Mouse (Mus musculus) midbrain, embryonic 16.5 days (tissue): ENCODE measurements around the gene Eif4enif1. TPM values are rescaled to one million over a fixed set of nuclear protein-coding genes. Genes with fewer than 3 reads are reported as not detected.
A peak's percentile ranks its signal among the peaks of the same experiment; 100 is the strongest.

Experiments used
- ATAC-seq: fragments of 200-750 bp; cut with Nextera tagmentation; 2 replicates; pipeline ENCODE4 v1.8.0; 2017; ENCODE audit warnings: moderate TSS enrichment
- H3K27ac ChIP-seq: fragments of 300-500 bp; sonication (generic); 2 replicates; pipeline ENCODE4 v1.5.1; 2014; ENCODE audit warnings: mild to moderate bottlenecking, low read length, mixed read lengths
- H3K27me3 ChIP-seq: fragments of 300-500 bp; sonication (generic); 2 replicates; pipeline ENCODE4 v1.6.1; 2014; ENCODE audit warnings: low read depth, low read length, mixed read lengths; ENCODE audit not compliant: control insufficient read depth, insufficient read depth
- H3K36me3 ChIP-seq: fragments of 300-500 bp; sonication (generic); 2 replicates; pipeline ENCODE4 v1.6.1; 2014; ENCODE audit warnings: mild to moderate bottlenecking, low read length, moderate library complexity, mixed read lengths; ENCODE audit not compliant: control insufficient read depth, insufficient read depth
- H3K4me1 ChIP-seq: fragments of 300-500 bp; sonication (generic); 2 replicates; pipeline ENCODE4 v1.6.1; 2014; ENCODE audit warnings: mild to moderate bottlenecking, low read length, mixed read lengths; ENCODE audit not compliant: control insufficient read depth, insufficient read depth
- H3K4me2 ChIP-seq: fragments of 300-500 bp; sonication (generic); 2 replicates; pipeline ENCODE4 v1.6.1; 2014; ENCODE audit warnings: mild to moderate bottlenecking, low read length, mixed read lengths
- H3K4me3 ChIP-seq: fragments of 300-500 bp; sonication (generic); 2 replicates; pipeline ENCODE4 v1.5.1; 2014; ENCODE audit warnings: low read depth, mild to moderate bottlenecking, low read length, moderate library complexity, mixed read lengths
- H3K9ac ChIP-seq: fragments of 300-500 bp; sonication (generic); 2 replicates; pipeline ENCODE4 v1.6.1; 2014; ENCODE audit warnings: low read depth, low read length, mixed read lengths
- H3K9me3 ChIP-seq: fragments of 300-500 bp; sonication (generic); replicated peaks from 2 replicates; pipeline ENCODE4 v1.6.1; 2014; ENCODE audit warnings: mild to moderate bottlenecking, low read length, mixed read lengths; ENCODE audit not compliant: control insufficient read depth, poor library complexity, severe bottlenecking
- WGBS: fragments of 180-500 bp; shearing (Covaris S2); extraction: QIAGEN DNeasy Blood & Tissue Kit; methylation state at CpG from one replicate; pipeline ENCODE4 v1.1.7; 2014; 5-methylcytosine and 5-hydroxymethylcytosine counted together
- polyA plus RNA-seq: library from polyadenylated mRNA; unstranded; fragments of >200 nt; fragmentation: Nextera tagmentation; extraction: Ambion mirVana; gene quantifications from 2 replicates; pipeline ENCODE4 v1.2.1, GENCODE M21; 2015

Eif4enif1 gene
- polyA plus RNA-seq, 1 experiment from 2014 or later: 54.2 TPM

- under 1% methylated on average over 60 of the region's 92 CpGs for WGBS
- peak overlapping the region; percentile 99 for H3K9ac ChIP-seq
- H3K4me2 ChIP-seq: peak overlapping the region; percentile 91
- no peaks in the 10 kb centered on the region for H3K27me3 ChIP-seq
- peaks cover 46% of the 10 kb centered on the region for H3K4me1 ChIP-seq
- peaks cover 5% of the 10 kb centered on the region for H3K36me3 ChIP-seq
- peak; percentile 70 for ATAC-seq
- peak overlapping the region; percentile 100 for H3K27ac ChIP-seq
- H3K4me3 ChIP-seq: peak overlapping the region; percentile 71
- no peaks in the 10 kb centered on the region for H3K9me3 ChIP-seq
These were observed 87.8 kb downstream of the Eif4enif1 start for GRCm38 (mm10) chr11:3289803-3290639.

GRCm38 (mm10) chr11:3290640-3291310 is 88.6 kb downstream of the Eif4enif1 start:
- WGBS: 0% methylated on average over 49 of the region's 50 CpGs
- peak overlapping the region; percentile 91 for H3K4me2 ChIP-seq
- no peak for ATAC-seq

GRCm38 (mm10) chr11:3291311-3292061 is 89.3 kb downstream of the Eif4enif1 start:
- H3K4me1 ChIP-seq: peaks cover 57% of the 10 kb centered on the region
- WGBS: under 1% methylated on average over 26 of the region's 26 CpGs
- peak overlapping the region; percentile 91 for H3K4me2 ChIP-seq
- H3K4me3 ChIP-seq: peak overlapping the region; percentile 71
- no peak for ATAC-seq
- H3K27ac ChIP-seq: peak overlapping the region; percentile 100
- H3K9ac ChIP-seq: peak overlapping the region; percentile 99
- H3K27me3 ChIP-seq: no peaks in the 10 kb centered on the region
- H3K36me3 ChIP-seq: peaks cover 8% of the 10 kb centered on the region
- no peaks in the 10 kb centered on the region for H3K9me3 ChIP-seq

More at GRCm38 (mm10) chr11:3290640-3291310, 88.6 kb downstream of the Eif4enif1 start:
- Histone ChIP-seq H3K27me3 (no peaks in the 10 kb centered on the region), H3K9me3 (no peaks in the 10 kb centered on the region), H3K9ac (peak overlapping the region; percentile 99), H3K27ac (peak overlapping the region; percentile 100), H3K4me3 (peak overlapping the region; percentile 71), H3K36me3 (peaks cover 8% of the 10 kb centered on the region), H3K4me1 (peaks cover 52% of the 10 kb centered on the region)

GRCm38 (mm10) chr11:3292062-3292421 is 89.8 kb downstream of the Eif4enif1 start:
- H3K36me3 ChIP-seq: peaks cover 8% of the 10 kb centered on the region
- H3K4me1 ChIP-seq: peaks cover 52% of the 10 kb centered on the region
- H3K9ac ChIP-seq: peak overlapping the region; percentile 99
- no peaks in the 10 kb centered on the region for H3K27me3 ChIP-seq
- ATAC-seq: no peak
- H3K4me2 ChIP-seq: peak overlapping the region; percentile 91
- no peaks in the 10 kb centered on the region for H3K9me3 ChIP-seq
- WGBS: 0% methylated on average over 8 of the region's 8 CpGs
- H3K4me3 ChIP-seq: peak overlapping the region; percentile 71
- peak overlapping the region; percentile 100 for H3K27ac ChIP-seq

GRCm38 (mm10) chr11:3292711-3293249 is 90.6 kb downstream of the Eif4enif1 start:
- 2% methylated on average over 8 of the region's 8 CpGs for WGBS
- no peak for ATAC-seq
- peaks cover 46% of the 10 kb centered on the region for H3K4me1 ChIP-seq

GRCm38 (mm10) chr11:3293361-3293760 is 91.2 kb downstream of the Eif4enif1 start:
- Histone ChIP-seq H3K36me3 (peaks cover 12% of the 10 kb centered on the region), H3K9me3 (no peaks in the 10 kb centered on the region), H3K27ac (peak overlapping the region; percentile 100), H3K4me2 (peak overlapping the region; percentile 91), H3K9ac (peak overlapping the region; percentile 99), H3K27me3 (no peaks in the 10 kb centered on the region), H3K4me3 (peak overlapping the region; percentile 71), H3K4me1 (peaks cover 40% of the 10 kb centered on the region)
- WGBS: 9% methylated on average over 4 of the region's 4 CpGs
- ATAC-seq: no peak

More at GRCm38 (mm10) chr11:3292711-3293249, 90.6 kb downstream of the Eif4enif1 start:
- H3K36me3 ChIP-seq: peaks cover 11% of the 10 kb centered on the region
- peak overlapping the region; percentile 100 for H3K27ac ChIP-seq
- H3K27me3 ChIP-seq: no peaks in the 10 kb centered on the region
- peak overlapping the region; percentile 71 for H3K4me3 ChIP-seq
- peak overlapping the region; percentile 91 for H3K4me2 ChIP-seq
- peak overlapping the region; percentile 99 for H3K9ac ChIP-seq
- no peaks in the 10 kb centered on the region for H3K9me3 ChIP-seq

Other genes starting within 250 kb of the Eif4enif1 start
- gene Sfi1, start 8.9 kb upstream of the Eif4enif1 start, polyA plus RNA-seq: 19.0 and 19.4 TPM in 2 replicates
- gene Drg1, start 64.0 kb downstream of the Eif4enif1 start, polyA plus RNA-seq: 212 and 223 TPM in 2 replicates
- 41.6 and 52.0 TPM in 2 replicates for gene Patz1, start 86.5 kb downstream of the Eif4enif1 start, polyA plus RNA-seq
- 22.8 and 29.5 TPM in 2 replicates for gene Pik3ip1, start 128.0 kb downstream of the Eif4enif1 start, polyA plus RNA-seq
- 185 and 187 TPM in 2 replicates for gene Limk2, start 206.8 kb downstream of the Eif4enif1 start, polyA plus RNA-seq
- gene Rnf185, start 250.0 kb downstream of the Eif4enif1 start, polyA plus RNA-seq: 45.3 and 46.2 TPM in 2 replicates